Mouse (Mus musculus) megakaryocyte-erythroid progenitor cell, adult 5-6 weeks (primary cell): Measurements from ENCODE around the gene Bri3bp. TPM values are rescaled to one million over a fixed set of nuclear protein-coding genes. Genes with fewer than 3 reads are reported as not detected.

Source experiments
- ATAC-seq: replicated peaks from 2 replicates; pipeline ENCODE4 v1.8.0; 2016; ENCODE audit warnings: mild to moderate bottlenecking, inconsistent platforms; ENCODE audit not compliant: severe bottlenecking, poor library complexity, low FRiP score, low TSS enrichment
- total RNA-seq, 2 experiments: library from RNA; stranded (forward) in 1 of 2; stranded (reverse) in 1 of 2; fragments of 200-1000, 215-1000 nt in 1 of 2; fragments of >200 nt in 1 of 2; fragmentation: Nextera tagmentation in 1 of 2; gene quantifications; 2 replicates each; pipeline ENCODE4 v1.2.3; 2014 to 2017

Gene Bri3bp
- total RNA-seq, 2 experiments from 2014 or later = 31.3 to 77.0 TPM

DNA sequence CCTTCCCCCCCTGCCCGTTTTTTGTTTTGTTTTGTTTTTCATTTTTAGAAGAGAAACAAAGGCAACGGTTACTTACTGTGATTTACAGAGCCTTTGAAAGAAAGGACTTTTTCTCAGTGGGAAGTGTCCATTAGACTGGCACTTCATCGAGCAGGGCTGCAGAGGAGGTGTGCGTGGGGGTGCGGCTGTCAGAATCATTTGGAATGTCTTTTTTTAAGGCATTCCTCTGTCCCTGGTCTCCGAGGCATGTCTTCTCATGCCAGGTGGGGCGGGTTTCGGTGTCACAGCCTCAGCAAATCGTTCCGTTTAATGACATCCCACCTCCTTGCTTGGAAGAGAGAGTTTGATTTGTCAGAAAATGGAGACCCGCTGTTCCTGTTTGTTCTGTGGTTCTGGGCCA lies 63.3 kb downstream of the Bri3bp start:
- no peak for ATAC-seq

DNA sequence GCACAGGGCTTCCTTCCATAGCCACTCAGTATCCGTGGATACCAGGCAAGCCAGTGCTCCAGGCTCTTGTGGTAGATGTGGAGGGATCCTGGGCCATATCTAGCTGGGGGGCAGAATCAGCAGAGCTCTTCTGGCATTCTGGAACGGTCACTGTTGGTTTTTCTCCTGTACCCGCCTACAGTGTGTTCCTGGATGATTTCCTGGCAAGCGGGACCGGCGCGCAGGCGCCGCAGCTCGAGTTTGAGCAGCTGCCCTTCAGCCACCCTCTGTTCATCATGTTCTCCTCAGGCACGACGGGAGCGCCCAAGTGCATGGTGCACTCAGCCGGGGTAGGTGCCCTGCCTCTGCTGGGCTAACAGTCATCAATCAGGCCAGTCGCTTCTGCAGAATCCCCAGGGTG lies 64.6 kb downstream of the Bri3bp start:
- no peak for ATAC-seq

DNA sequence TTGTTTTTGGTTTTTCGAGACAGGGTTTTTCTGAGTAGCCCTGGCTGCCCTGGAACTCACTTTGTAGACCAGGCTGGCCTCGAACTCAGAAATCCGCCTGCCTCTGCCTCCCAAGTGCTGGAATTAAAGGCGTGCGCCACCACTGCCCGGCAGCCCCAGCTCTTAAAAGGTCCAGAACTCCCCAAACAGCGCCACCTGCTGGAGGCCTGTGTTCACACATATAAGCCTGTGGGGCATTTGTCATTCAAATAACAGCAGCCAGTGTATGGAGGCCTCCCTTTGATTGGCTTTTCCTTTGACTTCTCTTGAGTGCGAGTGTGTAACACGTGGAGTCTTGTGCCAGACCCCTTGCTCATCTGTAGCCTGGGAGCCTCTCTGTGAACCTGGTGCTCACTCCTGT lies 66.2 kb downstream of the Bri3bp start:
- ATAC-seq = no peak

GRCm38 (mm10) chr5:125508006-125508405 lies 66.6 kb downstream of the Bri3bp start:
- ATAC-seq = no peak

DNA sequence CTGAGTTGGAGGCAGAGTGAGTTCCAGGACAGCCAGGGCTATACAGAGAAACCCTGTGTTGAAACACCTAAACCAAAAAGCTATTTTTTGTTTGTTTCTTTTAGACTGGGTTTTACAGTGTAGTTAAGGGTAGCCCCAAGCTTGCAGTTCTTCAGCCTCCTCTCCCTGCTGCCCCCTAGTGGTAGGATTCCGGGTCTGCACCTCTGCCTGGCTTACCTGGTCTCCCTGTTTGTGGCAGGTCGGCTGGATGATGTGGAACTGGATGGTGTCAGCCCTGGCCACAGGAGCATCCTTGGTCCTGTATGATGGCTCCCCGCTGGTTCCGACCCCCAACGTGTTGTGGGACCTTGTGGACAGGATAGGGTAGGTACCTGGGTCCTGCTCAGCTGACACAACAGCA lies 68.2 kb downstream of the Bri3bp start:
- ATAC-seq = peak; percentile 70

Other genes with a start within 250 kb of the Bri3bp start
- gene Scarb1, start 100.5 kb upstream of the Bri3bp start, total RNA-seq (2014; fragmentation: Nextera tagmentation) = 71.7 and 85.8 TPM in 2 replicates
- 29.7 and 57.0 TPM in 2 replicates for gene Scarb1, start 100.5 kb upstream of the Bri3bp start, total RNA-seq (2017)
- not detected in 2 replicates for gene Gm10382, start 52.2 kb upstream of the Bri3bp start, total RNA-seq (2014; fragmentation: Nextera tagmentation)
- gene Gm10382, start 52.2 kb upstream of the Bri3bp start, total RNA-seq (2017) = 0.56 TPM in 1 of 2 replicates, not detected in the other
- gene Ubc, start 51.4 kb upstream of the Bri3bp start, total RNA-seq (2014; fragmentation: Nextera tagmentation) = 110 and 133 TPM in 2 replicates
- 202 and 258 TPM in 2 replicates for gene Ubc, start 51.4 kb upstream of the Bri3bp start, total RNA-seq (2017)
- 21.2 and 34.5 TPM in 2 replicates for gene Dhx37, start 7.4 kb upstream of the Bri3bp start, total RNA-seq (2014; fragmentation: Nextera tagmentation)
- 69.0 and 83.7 TPM in 2 replicates for gene Dhx37, start 7.4 kb upstream of the Bri3bp start, total RNA-seq (2017)
- 8.4 and 8.7 TPM in 2 replicates for gene Aacs, start 34.2 kb downstream of the Bri3bp start, total RNA-seq (2014; fragmentation: Nextera tagmentation)
- 3.2 and 3.8 TPM in 2 replicates for gene Aacs, start 34.2 kb downstream of the Bri3bp start, total RNA-seq (2017)
- gene Tmem132b, start 90.2 kb downstream of the Bri3bp start, total RNA-seq (2014; fragmentation: Nextera tagmentation) = not detected in 2 replicates
- gene Tmem132b, start 90.2 kb downstream of the Bri3bp start, total RNA-seq (2017) = not detected in 2 replicates